Mouse (Mus musculus): Measurements from ENCODE around the gene Avil. TPM values are rescaled to one million over a fixed set of nuclear protein-coding genes. Genes with fewer than 3 reads are reported as not detected.

The Avil gene
- polyA plus RNA-seq, 1 experiment: 0.06 TPM

DNA sequence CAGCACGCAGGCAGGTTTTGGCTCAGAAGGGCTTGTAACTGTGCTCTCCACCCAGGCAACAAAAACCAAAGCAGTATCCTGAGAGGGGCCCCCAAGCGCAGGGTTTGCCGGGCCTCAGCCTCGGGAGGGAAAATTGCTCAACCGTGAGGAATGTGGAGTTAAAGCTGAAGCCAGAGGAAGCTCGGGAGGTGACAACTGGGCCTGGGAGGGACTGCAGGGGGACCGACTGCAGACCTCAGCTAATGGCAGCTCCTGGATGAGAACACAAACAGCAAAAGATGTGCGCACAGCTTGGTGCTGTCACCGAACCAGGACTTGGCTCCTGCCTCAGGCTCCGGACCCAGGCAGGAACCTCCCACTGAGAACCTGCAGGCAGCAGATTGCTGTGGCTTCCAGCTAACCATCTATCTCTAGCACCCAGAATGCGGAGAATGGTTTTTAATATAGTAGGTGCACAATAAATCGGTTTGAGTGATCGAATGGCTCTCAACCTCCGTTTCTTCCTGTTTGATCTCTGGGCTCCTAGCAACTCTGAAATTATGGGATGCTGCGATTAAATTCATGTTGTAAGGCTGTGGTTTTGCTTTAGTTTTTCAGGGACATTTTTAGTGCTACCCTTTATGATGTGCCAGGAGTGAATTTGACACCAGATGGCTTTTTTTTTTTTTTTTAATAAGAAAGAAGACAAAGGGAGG is 38.1 kb upstream of the Avil start:
- H3K27ac ChIP-seq (ENCODE audit: insufficient read depth, low read length): peak overlapping the region; percentile 4; the same call in 1 of the 2 replicates
- TF ChIP-seq POLR2A (IDR thresholded peaks at IDR 0.05; ENCODE audit: low read depth, low read length): no peak
- WGBS: 56% methylated on average over 15 of the region's 15 CpGs
- H3K4me3 ChIP-seq (ENCODE audit: extremely low read depth, insufficient read depth, insufficient read length): no peak overlapping the region
- no peak for DNase-seq (ENCODE audit: low read depth in 1 of 2, low spot score in 2 of 2)
- H3K4me1 ChIP-seq (ENCODE audit: control insufficient read depth, insufficient read depth, insufficient read length): no peaks in the 10 kb centered on the region
- H3K27me3 ChIP-seq (ENCODE audit: control insufficient read depth, insufficient read depth, low read length): no peaks in the 10 kb centered on the region
- H3K36me3 ChIP-seq (ENCODE audit: control insufficient read depth, insufficient read depth, low read length): no peaks in the 10 kb centered on the region

- DNase-seq (ENCODE audit: low read depth in 1 of 2, low spot score in 2 of 2): no peak
- H3K27me3 ChIP-seq (ENCODE audit: control insufficient read depth, insufficient read depth, low read length): no peaks in the 10 kb centered on the region
- no peak overlapping the region for H3K4me3 ChIP-seq (ENCODE audit: extremely low read depth, insufficient read depth, insufficient read length)
- H3K27ac ChIP-seq (ENCODE audit: insufficient read depth, low read length): no peak overlapping the region
- no peaks in the 10 kb centered on the region for H3K4me1 ChIP-seq (ENCODE audit: control insufficient read depth, insufficient read depth, insufficient read length)
- H3K36me3 ChIP-seq (ENCODE audit: control insufficient read depth, insufficient read depth, low read length): no peaks in the 10 kb centered on the region
- no peak for TF ChIP-seq CTCF (IDR thresholded peaks at IDR 0.05; ENCODE audit: extremely low read depth, insufficient read depth, insufficient read length, insufficient replicate concordance)
- no peak for TF ChIP-seq POLR2A (IDR thresholded peaks at IDR 0.05; ENCODE audit: low read depth, low read length)
- 85% methylated on average over 6 of the region's 6 CpGs for WGBS
Measured at GRCm38 (mm10) chr10:126962966-126963330, 37.6 kb upstream of the Avil start.

DNA sequence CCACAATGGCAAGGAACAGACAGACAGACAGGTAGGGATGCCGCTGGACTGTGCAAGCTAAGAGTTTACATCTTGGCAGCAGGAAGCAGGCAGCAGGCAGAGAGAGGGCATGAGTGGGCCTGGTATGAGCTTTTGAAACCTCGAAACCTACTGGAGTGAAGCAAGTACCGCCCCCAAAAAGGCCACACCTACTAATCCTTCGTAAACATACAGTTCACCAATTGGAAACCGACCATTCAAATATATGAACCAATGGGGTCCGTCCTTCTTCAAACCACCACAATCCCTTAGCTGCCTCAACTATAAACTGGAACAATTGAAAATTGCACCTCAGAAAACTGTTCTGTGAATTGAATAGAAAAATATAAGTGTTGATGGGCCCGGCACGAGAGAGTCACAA is 36.7 kb upstream of the Avil start:
- H3K27ac ChIP-seq (ENCODE audit: insufficient read depth, low read length): no peak overlapping the region
- no peaks in the 10 kb centered on the region for H3K4me1 ChIP-seq (ENCODE audit: control insufficient read depth, insufficient read depth, insufficient read length)
- WGBS: 81% methylated on average over 8 of the region's 8 CpGs
- DNase-seq (ENCODE audit: low read depth in 1 of 2, low spot score in 2 of 2): no peak
- no peak overlapping the region for H3K4me3 ChIP-seq (ENCODE audit: extremely low read depth, insufficient read depth, insufficient read length)
- no peaks in the 10 kb centered on the region for H3K27me3 ChIP-seq (ENCODE audit: control insufficient read depth, insufficient read depth, low read length)
- TF ChIP-seq POLR2A (IDR thresholded peaks at IDR 0.05; ENCODE audit: low read depth, low read length) (no peak), CTCF (IDR thresholded peaks at IDR 0.05; ENCODE audit: extremely low read depth, insufficient read depth, insufficient read length, insufficient replicate concordance) (no peak)
- H3K36me3 ChIP-seq (ENCODE audit: control insufficient read depth, insufficient read depth, low read length): no peaks in the 10 kb centered on the region

DNA sequence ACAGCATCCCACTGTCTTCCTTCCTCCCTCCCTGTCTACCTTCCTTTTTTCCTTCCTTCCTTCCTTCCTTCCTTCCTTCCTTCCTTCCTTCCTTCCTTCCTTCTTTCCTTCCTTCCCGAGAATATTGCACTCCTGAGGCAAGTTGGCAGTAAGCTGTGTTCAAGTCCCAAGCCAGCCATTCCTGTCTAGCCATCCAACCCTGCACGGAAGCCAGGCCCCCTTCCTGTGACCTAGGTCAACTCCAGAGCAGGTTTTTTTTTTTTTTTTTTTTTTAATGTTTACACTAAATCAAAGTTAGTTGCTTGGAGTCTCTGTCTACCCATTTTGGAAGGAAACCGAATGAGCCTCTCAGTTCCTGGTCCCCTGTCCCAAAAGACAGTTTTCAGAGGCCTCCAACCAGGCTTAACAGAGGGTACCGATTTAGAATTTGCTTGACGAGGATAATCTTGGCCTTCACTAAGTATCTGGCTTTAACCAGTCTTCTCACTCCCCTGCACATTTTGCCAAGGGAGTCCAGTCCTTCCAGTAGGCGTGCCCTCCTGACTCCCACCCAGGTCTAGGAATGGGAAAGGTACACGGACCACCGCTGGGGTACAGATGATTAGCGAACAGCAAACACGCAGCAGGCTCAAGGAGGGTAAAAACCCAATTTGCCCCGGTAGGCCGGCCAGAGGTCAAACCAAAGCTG is 29.0 kb upstream of the Avil start:
- 71% methylated on average over 12 of the region's 12 CpGs for WGBS

GRCm38 (mm10) chr10:126972051-126972725 is 28.3 kb upstream of the Avil start:
- no peak overlapping the region for H3K27ac ChIP-seq (ENCODE audit: insufficient read depth, low read length)
- H3K27me3 ChIP-seq (ENCODE audit: control insufficient read depth, insufficient read depth, low read length): no peaks in the 10 kb centered on the region
- no peak overlapping the region for H3K4me3 ChIP-seq (ENCODE audit: extremely low read depth, insufficient read depth, insufficient read length)
- no peak for DNase-seq (ENCODE audit: low read depth in 1 of 2, low spot score in 2 of 2)
- H3K36me3 ChIP-seq (ENCODE audit: control insufficient read depth, insufficient read depth, low read length): no peaks in the 10 kb centered on the region
- H3K4me1 ChIP-seq (ENCODE audit: control insufficient read depth, insufficient read depth, insufficient read length): no peaks in the 10 kb centered on the region
- TF ChIP-seq CTCF (IDR thresholded peaks at IDR 0.05; ENCODE audit: extremely low read depth, insufficient read depth, insufficient read length, insufficient replicate concordance) (no peak), POLR2A (IDR thresholded peaks at IDR 0.05; ENCODE audit: low read depth, low read length) (no peak)
- WGBS: 85% methylated on average over 13 of the region's 13 CpGs

More for the DNA sequence above, 29.0 kb upstream of the Avil start:
- Histone ChIP-seq H3K4me1 (ENCODE audit: control insufficient read depth, insufficient read depth, insufficient read length) (no peaks in the 10 kb centered on the region), H3K27me3 (ENCODE audit: control insufficient read depth, insufficient read depth, low read length) (no peaks in the 10 kb centered on the region), H3K36me3 (ENCODE audit: control insufficient read depth, insufficient read depth, low read length) (no peaks in the 10 kb centered on the region), H3K4me3 (ENCODE audit: extremely low read depth, insufficient read depth, insufficient read length) (no peak overlapping the region), H3K27ac (ENCODE audit: insufficient read depth, low read length) (no peak overlapping the region)
- no peak for TF ChIP-seq CTCF (IDR thresholded peaks at IDR 0.05; ENCODE audit: extremely low read depth, insufficient read depth, insufficient read length, insufficient replicate concordance)
- TF ChIP-seq POLR2A (IDR thresholded peaks at IDR 0.05; ENCODE audit: low read depth, low read length): no peak
- no peak for DNase-seq (ENCODE audit: low read depth in 1 of 2, low spot score in 2 of 2)

- no peak overlapping the region for H3K27ac ChIP-seq (ENCODE audit: insufficient read depth, low read length)
- H3K4me1 ChIP-seq (ENCODE audit: control insufficient read depth, insufficient read depth, insufficient read length): 0 out of 2 replicates have a peak, but pooled peaks cover 2% of the 10 kb centered on the region
- no peak for TF ChIP-seq POLR2A (IDR thresholded peaks at IDR 0.05; ENCODE audit: low read depth, low read length)
- no peak for TF ChIP-seq CTCF (IDR thresholded peaks at IDR 0.05; ENCODE audit: extremely low read depth, insufficient read depth, insufficient read length, insufficient replicate concordance)
- H3K27me3 ChIP-seq (ENCODE audit: control insufficient read depth, insufficient read depth, low read length): no peaks in the 10 kb centered on the region
- no peaks in the 10 kb centered on the region for H3K36me3 ChIP-seq (ENCODE audit: control insufficient read depth, insufficient read depth, low read length)
- no peak overlapping the region for H3K4me3 ChIP-seq (ENCODE audit: extremely low read depth, insufficient read depth, insufficient read length)
- DNase-seq (ENCODE audit: low read depth in 1 of 2, low spot score in 2 of 2): no peak
- WGBS: 59% methylated on average over 7 of the region's 7 CpGs
Measured at GRCm38 (mm10) chr10:126972988-126973387, 27.5 kb upstream of the Avil start.
